In the genomic region with DNA sequence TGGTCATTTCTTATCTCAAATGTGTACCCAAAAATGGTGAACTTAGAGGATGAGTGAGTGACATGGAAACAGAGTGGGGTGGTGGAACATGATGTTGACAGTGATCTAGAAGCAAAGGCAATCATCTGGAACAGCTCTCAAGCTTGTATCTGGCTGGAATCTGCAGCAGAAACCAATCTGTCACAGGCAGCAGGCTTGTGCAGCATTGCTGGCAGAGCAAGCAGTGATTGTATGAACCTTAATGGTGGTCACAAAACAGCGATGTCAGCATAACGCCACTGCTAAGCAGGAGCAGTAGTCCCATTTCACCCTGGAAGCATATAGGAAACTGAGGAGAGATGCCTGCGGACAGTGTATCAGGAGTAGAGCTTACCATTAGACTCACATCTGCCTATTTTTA, we compare ENCODE assay signal across 26 mouse cellular contexts.
DNase-seq lines count a peak whose midpoint lies in the region; ATAC-seq and TF ChIP-seq lines count a peak whose summit lies in the region.
"Had no signal": no experiment of that assay in that cellular context is flagged by ENCODE, and none has a peak within 500 bp of the region (broad histone marks: within the 10 kb centered on the region; RNA-seq: fewer than 3 reads in every experiment).

No protein-coding gene starts in this region.

- 53% methylated on average over 3 of the region's 3 CpGs for WGBS in cerebellum, adult 2 months
- 68% methylated on average over 3 of the region's 3 CpGs for WGBS in hindbrain, postnatal 0 days
- 91% methylated on average over 3 of the region's 3 CpGs for WGBS in hindbrain, embryonic 11.5 days

- H3K36me3 ChIP-seq in hindbrain, postnatal 0 days (ENCODE audit: insufficient read depth, low read length): no peaks in the 10 kb centered on the region
- no peaks in the 10 kb centered on the region for H3K36me3 ChIP-seq in hindbrain, embryonic 11.5 days (ENCODE audit: control insufficient read depth, insufficient read depth, low read length)
- H3K36me3 ChIP-seq: forebrain, embryonic 15.5 days; heart, embryonic 12.5 days; liver, embryonic 13.5 days had no signal

- no peak overlapping the region for H3K4me3 ChIP-seq in cerebellum, adult 2 months (replicated peaks; ENCODE audit: insufficient read depth, low read depth, low read length)
- no peak overlapping the region for H3K4me3 ChIP-seq in hindbrain, postnatal 0 days (ENCODE audit: low read length)
- no peak overlapping the region for H3K4me3 ChIP-seq in hindbrain, embryonic 11.5 days (ENCODE audit: low read depth, low read length)
- H3K4me3 ChIP-seq: forebrain, embryonic 15.5 days; heart, embryonic 12.5 days; liver, embryonic 13.5 days; neural tube, embryonic 13.5 days had no signal

- no peak for TF ChIP-seq CTCF in cerebellum, adult 2 months (IDR thresholded peaks at IDR 0.05; ENCODE audit: borderline replicate concordance, insufficient read depth, low read depth, low read length)
- no peak for TF ChIP-seq CTCF in hindbrain, postnatal 0 days (IDR thresholded peaks at IDR 0.05; ENCODE audit: low read depth)
- TF ChIP-seq CTCF in brain, embryonic 14.5 days (IDR thresholded peaks at IDR 0.05; ENCODE audit: borderline replicate concordance, extremely low read depth, insufficient read depth, insufficient read length): no peak

- H3K9me3 ChIP-seq in hindbrain, postnatal 0 days (ENCODE audit: low read length): no peaks in the 10 kb centered on the region
- H3K9me3 ChIP-seq in hindbrain, embryonic 11.5 days (ENCODE audit: control insufficient read depth, low read length): no peaks in the 10 kb centered on the region
- H3K9me3 ChIP-seq: forebrain, embryonic 15.5 days; heart, embryonic 12.5 days; liver, embryonic 13.5 days; neural tube, embryonic 13.5 days had no signal

- H3K27me3 ChIP-seq in cerebellum, adult 2 months (ENCODE audit: control insufficient read depth, insufficient read depth, low read length): no peaks in the 10 kb centered on the region
- H3K27me3 ChIP-seq in hindbrain, postnatal 0 days (ENCODE audit: insufficient read depth, low read length): no peaks in the 10 kb centered on the region
- no peaks in the 10 kb centered on the region for H3K27me3 ChIP-seq in hindbrain, embryonic 11.5 days (ENCODE audit: control insufficient read depth, insufficient read depth, low read length)
- H3K27me3 ChIP-seq: forebrain, embryonic 15.5 days; heart, embryonic 12.5 days; liver, embryonic 13.5 days; neural tube, embryonic 13.5 days had no signal

- H3K4me1 ChIP-seq in cerebellum, adult 2 months (ENCODE audit: control insufficient read depth, insufficient read depth, low read length): peaks cover 7% of the 10 kb centered on the region; the same call in 1 of the 2 replicates
- H3K4me1 ChIP-seq in hindbrain, postnatal 0 days (ENCODE audit: insufficient read depth, low read length): no peaks in the 10 kb centered on the region
- no peaks in the 10 kb centered on the region for H3K4me1 ChIP-seq in hindbrain, embryonic 11.5 days (replicated peaks; ENCODE audit: control insufficient read depth, insufficient read depth, low read length)
- H3K4me1 ChIP-seq: heart, embryonic 12.5 days; liver, embryonic 13.5 days; neural tube, embryonic 13.5 days had no signal

- no peak for ATAC-seq in cerebellum, adult (ENCODE audit: insufficient number of reproducible peaks, low FRiP score, low TSS enrichment)
- ATAC-seq in hindbrain, postnatal 0 days: 0 out of 2 replicates have a peak, but pooled peaks have one; percentile 35
- no peak for ATAC-seq in hindbrain, embryonic 11.5 days (ENCODE audit: low FRiP score)
- no peak for ATAC-seq in erythroid progenitor cell, adult 5-6 weeks (replicated peaks; ENCODE audit: low FRiP score, poor library complexity, severe bottlenecking)
- ATAC-seq: forebrain, embryonic 15.5 days; intestine, embryonic 16.5 days had no signal

- H3K27ac ChIP-seq in cerebellum, adult 2 months (ENCODE audit: insufficient read depth, low read length): no peak overlapping the region
- H3K27ac ChIP-seq in hindbrain, postnatal 0 days: no peak overlapping the region
- no peak overlapping the region for H3K27ac ChIP-seq in hindbrain, embryonic 11.5 days (ENCODE audit: low read depth, low read length)
- H3K27ac ChIP-seq: forebrain, embryonic 15.5 days; hindbrain, embryonic 14.5 days; liver, embryonic 13.5 days; neural tube, embryonic 13.5 days; stomach, postnatal 0 days had no signal

- H3K9ac ChIP-seq in hindbrain, postnatal 0 days (replicated peaks; ENCODE audit: low read length): no peak overlapping the region
- no peak overlapping the region for H3K9ac ChIP-seq in hindbrain, embryonic 11.5 days (ENCODE audit: low read depth, low read length)
- H3K9ac ChIP-seq: forebrain, embryonic 15.5 days; heart, embryonic 12.5 days; hindbrain, embryonic 14.5 days; liver, embryonic 13.5 days; neural tube, embryonic 13.5 days had no signal

- TF ChIP-seq POLR2A in cerebellum, adult 2 months (IDR thresholded peaks at IDR 0.05; ENCODE audit: borderline replicate concordance, insufficient read depth, low read length): no peak
- TF ChIP-seq POLR2A in brain, embryonic 14.5 days (IDR thresholded peaks at IDR 0.05; ENCODE audit: borderline replicate concordance, extremely low read depth, insufficient read depth, insufficient read length, poor library complexity, severe bottlenecking): no peak

- peak; percentile 19 to 35 for DNase-seq in cerebellum, adult 2 months
- DNase-seq in hindbrain, postnatal 0 days (ENCODE audit: low spot score): no peak
- no peak for DNase-seq in hindbrain, embryonic 11.5 days (ENCODE audit: low spot score)
- peak; percentile 11 for DNase-seq in brain, embryonic 14.5 days (ENCODE audit: low read depth)
- peak; percentile 71 for DNase-seq in layer of hippocampus, adult 9-11 months
- no peak for DNase-seq in heart, adult 9 months (ENCODE audit: low spot score in 2 of 2)
- DNase-seq: adrenal gland, postnatal 14 days; gastrocnemius, postnatal 14 days; heart, adult 11 months; heart, postnatal 14 days; kidney, adult 9 months; kidney, postnatal 14 days; liver, embryonic 13.5 days; lung, adult 2 months; lung, postnatal 14 days; thymus, adult 2 months; thymus, postnatal 4 days had no signal

- H3K4me2 ChIP-seq in hindbrain, postnatal 0 days (ENCODE audit: low read depth, low read length): no peak overlapping the region
- no peak overlapping the region for H3K4me2 ChIP-seq in hindbrain, embryonic 11.5 days (replicated peaks; ENCODE audit: low read depth, low read length)
- H3K4me2 ChIP-seq: forebrain, embryonic 15.5 days; heart, embryonic 12.5 days; hindbrain, embryonic 14.5 days; liver, embryonic 13.5 days; midbrain, embryonic 11.5 days; neural tube, embryonic 13.5 days had no signal

Comparison
In these comparisons a context has a peak if more than half of its experiments do, and no peak if none do; other contexts are left out.
1. DNase-seq: peak in cerebellum, adult 2 months (2 of 2), brain, embryonic 14.5 days (single experiment) and layer of hippocampus, adult 9-11 months (single experiment); none in hindbrain, postnatal 0 days (single experiment), hindbrain, embryonic 11.5 days (single experiment) and heart, adult 9 months (0 of 2).